Mouse (Mus musculus) retina, postnatal 1 day (tissue): ENCODE measurements around the gene Rsbn1.

ENCODE experiments used
- DNase-seq: peaks from one replicate; pipeline ENCODE4 v3.0.0-alpha.2; 2012

The Rsbn1 gene

GRCm38 (mm10) chr3:103914010-103914669 is at the start of gene Rsbn1:
Gene Rsbn1 (plus strand): TSS chr3:103914120.
- peak; percentile 100 for DNase-seq

GRCm38 (mm10) chr3:103864200-103864599 is 49.7 kb upstream of the Rsbn1 start:
- no peak for DNase-seq

- DNase-seq: no peak
Observed at GRCm38 (mm10) chr3:103867424-103867971, 46.4 kb upstream of the Rsbn1 start.

GRCm38 (mm10) chr3:103868008-103868407 is 45.9 kb upstream of the Rsbn1 start:
- no peak for DNase-seq

GRCm38 (mm10) chr3:103872663-103873098 is 41.2 kb upstream of the Rsbn1 start:
- DNase-seq: no peak

- no peak for DNase-seq
Observed at GRCm38 (mm10) chr3:103874329-103874728, 39.6 kb upstream of the Rsbn1 start.

GRCm38 (mm10) chr3:103885946-103886345 is 28.0 kb upstream of the Rsbn1 start:
- no peak for DNase-seq

GRCm38 (mm10) chr3:103887581-103887980 is 26.3 kb upstream of the Rsbn1 start:
- DNase-seq: peak; percentile 70

GRCm38 (mm10) chr3:103893374-103893773 is 20.5 kb upstream of the Rsbn1 start:
- no peak for DNase-seq

- DNase-seq: no peak
Observed at GRCm38 (mm10) chr3:103904705-103905104, 9.2 kb upstream of the Rsbn1 start.

- no peak for DNase-seq
Observed at GRCm38 (mm10) chr3:103907335-103908030, 6.4 kb upstream of the Rsbn1 start.

- no peak for DNase-seq
Observed at GRCm38 (mm10) chr3:103908781-103909180, 5.1 kb upstream of the Rsbn1 start.

- no peak for DNase-seq
Observed at GRCm38 (mm10) chr3:103913451-103913961, 414 bp upstream of the Rsbn1 start.

GRCm38 (mm10) chr3:103914732-103915508 is 1.0 kb downstream of the Rsbn1 start:
- DNase-seq: peak; percentile 76

GRCm38 (mm10) chr3:103915509-103915896 is 1.6 kb downstream of the Rsbn1 start:
- DNase-seq: no peak

GRCm38 (mm10) chr3:103916205-103916838 is 2.4 kb downstream of the Rsbn1 start:
- DNase-seq: no peak

GRCm38 (mm10) chr3:103916839-103917237 is 2.9 kb downstream of the Rsbn1 start:
- DNase-seq: no peak

- DNase-seq: no peak
Observed at GRCm38 (mm10) chr3:103920094-103920493, 6.2 kb downstream of the Rsbn1 start.

- no peak for DNase-seq
Observed at GRCm38 (mm10) chr3:103925302-103925701, 11.4 kb downstream of the Rsbn1 start.

GRCm38 (mm10) chr3:103927511-103927910 is 13.6 kb downstream of the Rsbn1 start:
- peak; percentile 41 for DNase-seq

- no peak for DNase-seq
Observed at GRCm38 (mm10) chr3:103944794-103945562, 31.1 kb downstream of the Rsbn1 start.

GRCm38 (mm10) chr3:103948666-103949065 is 34.7 kb downstream of the Rsbn1 start:
- no peak for DNase-seq
